Mouse (Mus musculus): Measurements from ENCODE around the gene Srp68. TPM values are rescaled to one million over a fixed set of nuclear protein-coding genes. Genes with fewer than 3 reads are reported as not detected.
A peak's percentile ranks its signal among the peaks of the same experiment; 100 is the strongest.
"Not testable (repeated sequence)": the region's sequence is repeated elsewhere in the genome, so short reads cannot be mapped to it uniquely, and the experiment has no call there.

Gene Srp68
- total RNA-seq, 2 experiments from 2014 or later: 54.4 to 55.6 TPM

GRCm38 (mm10) chr11:116285770-116286191, 11.8 kb upstream of the Srp68 start:
- intact Hi-C loops (cut with DNase I): no loop called here
- DNase-seq: peak; percentile 45 to 66

DNA sequence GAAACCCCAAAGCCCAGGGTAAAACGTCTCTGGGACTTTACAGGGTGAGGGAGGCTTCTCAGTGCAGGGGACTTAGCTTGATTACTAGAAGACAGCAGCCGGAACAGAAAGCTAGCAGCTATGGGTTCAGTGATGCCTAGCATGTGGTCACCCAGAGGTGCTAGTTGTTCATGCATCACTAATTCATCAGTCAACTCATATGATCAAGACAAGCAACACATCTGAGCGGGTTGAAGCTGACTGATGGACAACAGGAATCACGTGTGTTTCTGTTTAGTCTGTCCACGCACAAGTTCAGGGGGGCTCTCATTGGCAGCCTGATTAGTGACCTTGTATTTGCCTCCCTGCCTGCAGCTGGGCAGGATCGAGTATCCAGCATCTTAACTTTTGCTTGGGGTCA, 10.0 kb upstream of the Srp68 start:
- DNase-seq: no peak
- intact Hi-C loops (cut with DNase I): no loop called here

DNA sequence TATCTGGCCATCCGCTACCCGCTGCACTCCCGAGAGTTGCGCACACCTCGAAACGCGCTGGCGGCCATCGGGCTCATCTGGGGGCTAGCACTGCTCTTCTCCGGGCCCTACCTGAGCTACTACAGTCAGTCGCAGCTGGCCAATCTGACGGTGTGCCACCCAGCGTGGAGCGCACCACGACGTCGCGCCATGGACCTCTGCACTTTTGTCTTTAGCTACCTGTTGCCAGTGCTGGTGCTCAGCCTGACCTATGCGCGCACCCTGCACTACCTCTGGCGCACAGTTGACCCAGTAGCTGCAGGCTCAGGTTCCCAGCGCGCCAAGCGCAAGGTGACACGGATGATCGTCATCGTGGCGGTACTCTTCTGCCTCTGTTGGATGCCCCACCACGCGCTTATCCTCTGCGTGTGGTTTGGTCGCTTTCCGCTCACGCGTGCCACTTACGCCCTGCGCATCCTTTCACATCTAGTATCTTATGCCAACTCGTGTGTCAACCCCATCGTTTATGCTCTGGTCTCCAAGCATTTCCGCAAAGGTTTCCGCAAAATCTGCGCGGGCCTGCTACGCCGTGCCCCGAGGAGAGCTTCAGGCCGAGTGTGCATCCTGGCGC, 9.0 kb upstream of the Srp68 start:
- DNase-seq: no peak
- intact Hi-C loops (cut with DNase I): no loop called here

GRCm38 (mm10) chr11:116282089-116282488, 8.1 kb upstream of the Srp68 start:
- intact Hi-C loops (cut with DNase I): no loop called here
- no peak for DNase-seq

DNA sequence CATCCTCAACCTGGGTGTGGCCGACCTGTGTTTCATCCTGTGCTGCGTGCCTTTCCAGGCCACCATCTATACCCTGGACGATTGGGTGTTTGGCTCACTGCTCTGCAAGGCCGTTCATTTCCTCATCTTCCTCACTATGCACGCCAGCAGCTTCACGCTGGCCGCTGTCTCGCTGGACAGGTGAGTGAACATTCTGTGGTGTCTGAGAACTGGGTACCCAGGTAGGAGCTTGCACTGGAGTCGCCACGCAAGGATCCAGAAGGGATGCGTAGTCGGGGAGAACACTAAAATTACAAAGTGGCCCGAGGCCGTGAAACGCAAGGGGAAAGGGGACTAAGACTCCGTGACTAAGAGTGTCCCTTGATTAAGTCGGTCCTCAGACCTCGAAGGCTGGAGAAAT, 7.7 kb upstream of the Srp68 start:
- DNase-seq: no peak
- intact Hi-C loops (cut with DNase I): no loop called here

DNA sequence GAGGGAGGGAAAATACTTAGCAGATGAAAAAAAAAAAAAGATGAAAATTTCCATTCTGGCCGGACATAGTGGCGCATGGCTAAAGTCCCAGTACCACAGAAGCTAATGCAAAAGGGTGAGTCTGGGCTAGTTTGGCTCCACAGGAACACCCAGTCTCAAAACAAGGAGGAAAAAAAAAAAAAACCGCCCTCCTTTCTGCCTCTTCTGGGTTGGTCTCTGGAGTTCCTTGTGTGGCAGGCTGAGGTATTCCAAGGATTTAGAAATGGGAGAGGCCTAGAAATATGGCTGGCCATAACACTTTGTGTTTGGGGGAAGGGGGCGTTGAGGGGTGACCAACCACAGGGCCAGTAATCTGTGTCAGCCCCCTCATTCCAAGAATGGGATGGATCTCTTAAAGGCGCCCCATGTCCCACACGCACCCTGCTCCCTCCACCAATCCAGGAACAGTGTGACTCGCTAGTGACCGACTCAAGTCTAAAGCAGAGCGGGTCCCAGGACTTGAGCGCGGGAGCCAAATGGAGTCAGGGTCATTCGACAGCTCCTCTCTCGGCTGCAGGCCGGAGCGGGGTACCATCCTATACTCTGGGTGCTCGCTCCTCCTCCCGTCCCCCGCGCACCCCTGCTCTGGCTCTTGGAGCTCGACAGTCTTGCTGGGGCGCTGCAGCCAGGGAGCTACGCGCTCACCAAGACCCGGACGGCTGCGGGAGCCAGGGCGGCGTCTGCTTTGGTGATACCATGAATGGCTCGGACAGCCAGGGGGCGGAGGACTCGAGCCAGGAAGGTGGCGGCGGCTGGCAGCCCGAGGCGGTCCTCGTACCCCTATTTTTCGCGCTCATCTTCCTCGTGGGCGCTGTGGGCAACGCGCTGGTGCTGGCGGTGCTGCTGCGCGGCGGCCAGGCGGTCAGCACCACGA, 7.0 kb upstream of the Srp68 start, which contains the start of gene Galr2:
TSS of gene Galr2 (plus strand) at position 189 of the 913 bp plus-strand sequence.
- no peak for DNase-seq

DNA sequence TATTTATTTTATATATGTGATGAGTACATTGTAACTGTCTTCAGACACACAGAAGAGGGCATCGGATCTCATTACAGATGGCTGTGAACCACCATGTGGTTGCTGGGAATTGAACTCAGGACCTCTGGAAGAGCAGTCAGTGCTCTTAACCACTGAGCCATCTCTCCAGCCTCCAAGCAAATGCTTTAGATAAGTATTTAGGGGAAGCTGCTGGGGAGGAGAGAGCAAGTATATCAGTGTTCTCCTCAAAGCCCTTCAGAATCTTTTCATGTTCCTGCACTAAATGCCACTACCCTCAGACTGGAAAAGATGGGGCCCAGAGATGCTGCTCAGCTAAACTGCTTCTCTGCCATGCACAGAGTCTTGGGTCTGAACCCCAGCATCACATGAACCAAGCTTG, 3.2 kb upstream of the Srp68 start:
- intact Hi-C loops (cut with DNase I); DNase-seq: not testable (repeated sequence)

More for the DNA sequence above, 7.0 kb upstream of the Srp68 start, which contains the start of gene Galr2:
- intact Hi-C loops (cut with DNase I): no loop called here

DNA sequence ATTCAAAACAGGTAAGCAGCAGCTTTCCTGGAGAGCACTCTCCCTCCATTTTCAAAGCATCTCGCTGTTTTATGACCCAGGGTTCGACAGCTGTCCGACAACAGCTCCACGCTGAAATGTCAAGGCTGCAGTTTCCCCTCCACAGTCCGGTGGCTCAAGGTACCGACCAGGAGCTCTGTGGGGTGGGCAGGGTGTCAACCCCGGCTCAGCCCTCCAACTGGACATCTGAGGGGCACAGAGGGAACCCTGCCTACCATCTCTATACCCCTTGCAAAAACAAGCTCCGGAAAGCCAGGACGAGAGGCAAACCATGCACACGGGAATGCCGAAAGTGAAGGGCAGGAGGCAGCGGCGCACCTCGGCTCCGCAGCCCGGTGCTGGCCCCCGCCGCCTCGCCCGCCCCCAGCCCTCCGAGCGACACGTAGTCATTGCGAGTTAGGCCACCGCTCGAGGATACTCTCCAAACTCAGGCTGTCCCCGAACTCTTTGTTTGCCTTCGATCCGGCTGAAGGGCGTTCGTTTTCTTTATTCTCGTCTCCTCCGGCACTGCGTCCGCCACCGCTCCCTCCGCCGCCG, 460 bp downstream of the Srp68 start:
- no peak for DNase-seq
- intact Hi-C loops (cut with DNase I): no loop called here

- DNase-seq: no peak
- intact Hi-C loops (cut with DNase I): no loop called here
Observed at GRCm38 (mm10) chr11:116272589-116273468, 1.2 kb downstream of the Srp68 start.

DNA sequence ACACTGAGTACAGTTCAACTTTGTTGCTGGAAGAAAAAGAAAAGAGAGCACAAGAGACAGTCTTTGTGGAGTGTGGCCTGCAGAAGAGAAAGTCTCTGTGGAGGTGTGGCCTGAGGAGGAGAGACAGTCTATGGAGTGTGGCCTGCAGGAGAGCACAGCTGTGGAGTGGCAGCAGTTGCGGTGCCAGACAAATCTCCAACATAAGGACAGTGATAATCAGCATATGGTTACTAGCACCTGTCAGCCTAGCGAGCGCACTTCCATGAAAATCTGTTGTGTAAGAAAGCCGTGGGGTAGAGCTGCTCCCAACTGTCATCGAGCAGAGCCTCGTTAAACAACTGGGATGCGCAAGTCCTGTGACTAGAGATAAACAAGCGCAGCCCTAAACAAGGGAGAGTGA, 4.5 kb downstream of the Srp68 start:
- no peak for DNase-seq
- intact Hi-C loops (cut with DNase I): no loop called here

DNA sequence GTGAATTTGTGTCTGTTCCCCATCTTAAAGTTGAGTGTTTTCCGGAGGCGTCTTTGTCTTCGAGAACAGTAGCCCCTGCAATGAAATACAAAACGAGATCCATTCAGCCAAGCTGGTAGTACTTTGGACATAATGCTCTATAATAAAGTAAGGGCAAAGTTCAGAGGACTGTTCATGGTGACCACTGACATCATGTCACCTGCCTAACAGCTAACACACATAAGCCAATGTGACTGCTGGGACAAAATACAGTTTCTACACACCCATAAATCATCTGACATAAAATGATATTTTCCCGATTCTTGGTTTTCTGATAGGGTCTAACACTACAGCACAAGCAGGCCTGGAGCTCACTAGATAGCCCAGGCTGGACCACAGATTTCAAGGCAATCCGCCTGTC, 5.7 kb downstream of the Srp68 start:
- intact Hi-C loops (cut with DNase I): no loop called here
- DNase-seq: no peak

GRCm38 (mm10) chr11:116267637-116268036, 6.4 kb downstream of the Srp68 start:
- DNase-seq: no peak
- intact Hi-C loops (cut with DNase I): no loop called here

DNA sequence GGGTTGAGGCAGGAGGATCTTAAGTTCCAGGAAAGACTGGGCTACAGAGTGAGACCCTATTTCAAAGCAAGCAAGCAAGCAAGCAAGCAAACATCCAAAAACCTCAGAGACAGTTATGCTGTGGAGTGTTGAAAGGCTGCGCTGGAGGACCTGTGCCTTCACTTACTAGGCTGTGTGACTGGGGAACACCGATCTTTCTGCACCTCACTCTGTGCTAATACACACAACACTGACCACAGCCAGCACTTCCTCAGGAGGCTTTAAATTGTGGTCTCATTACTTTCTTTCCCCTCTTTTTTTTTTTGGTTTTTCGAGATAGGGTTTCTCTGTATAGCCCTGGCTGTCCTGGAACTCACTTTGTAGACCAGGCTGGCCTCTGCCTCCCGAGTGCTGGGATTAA, 8.2 kb downstream of the Srp68 start:
- intact Hi-C loops (cut with DNase I): no loop called here
- no peak for DNase-seq

DNA sequence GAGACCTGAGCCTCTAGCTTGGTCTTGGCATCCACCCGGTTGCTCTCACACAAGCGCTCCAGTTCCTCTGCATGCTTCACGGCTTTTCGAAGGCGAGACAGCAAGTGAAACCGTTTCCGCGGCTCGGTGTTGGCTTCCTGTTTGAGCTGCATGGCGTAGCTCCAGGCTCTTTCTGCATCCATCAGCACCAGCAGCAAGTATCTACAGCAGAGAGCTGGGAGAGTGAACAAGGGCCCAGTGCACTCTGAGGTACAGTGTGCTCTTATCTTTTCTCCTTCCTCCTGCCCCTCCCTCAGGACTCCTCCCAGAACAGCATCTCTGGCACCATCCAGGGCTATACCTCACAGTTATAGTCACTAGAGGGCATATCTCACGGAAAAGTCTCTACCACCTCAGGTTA, 8.7 kb downstream of the Srp68 start:
- intact Hi-C loops (cut with DNase I): no loop called here
- DNase-seq: no peak

DNA sequence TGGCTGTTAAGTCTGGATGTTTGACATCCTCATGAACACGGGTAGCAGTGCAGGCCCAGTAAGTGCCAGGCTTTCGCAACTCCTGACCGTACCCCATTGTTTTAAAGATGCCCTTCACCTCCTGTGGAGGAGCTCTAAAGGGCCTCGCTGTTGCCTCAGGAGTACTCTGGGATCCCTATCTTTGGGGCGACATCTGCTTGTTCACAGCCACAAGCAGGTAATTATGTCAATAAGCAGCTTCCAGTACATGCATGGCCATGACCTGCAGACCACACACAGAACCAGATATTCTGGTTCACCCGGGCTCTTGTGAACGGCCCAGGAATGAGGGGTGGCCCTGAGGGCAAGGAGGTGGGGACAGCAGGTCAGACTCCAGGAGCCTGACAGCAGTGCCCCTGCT, 13.8 kb downstream of the Srp68 start:
- intact Hi-C loops (cut with DNase I): no loop called here
- no peak for DNase-seq

- intact Hi-C loops (cut with DNase I): no loop called here
- DNase-seq: no peak
Observed at GRCm38 (mm10) chr11:116259461-116259860, 14.6 kb downstream of the Srp68 start.

GRCm38 (mm10) chr11:116255982-116256675, 17.9 kb downstream of the Srp68 start:
- intact Hi-C loops (cut with DNase I): no loop called here
- DNase-seq: no peak

DNA sequence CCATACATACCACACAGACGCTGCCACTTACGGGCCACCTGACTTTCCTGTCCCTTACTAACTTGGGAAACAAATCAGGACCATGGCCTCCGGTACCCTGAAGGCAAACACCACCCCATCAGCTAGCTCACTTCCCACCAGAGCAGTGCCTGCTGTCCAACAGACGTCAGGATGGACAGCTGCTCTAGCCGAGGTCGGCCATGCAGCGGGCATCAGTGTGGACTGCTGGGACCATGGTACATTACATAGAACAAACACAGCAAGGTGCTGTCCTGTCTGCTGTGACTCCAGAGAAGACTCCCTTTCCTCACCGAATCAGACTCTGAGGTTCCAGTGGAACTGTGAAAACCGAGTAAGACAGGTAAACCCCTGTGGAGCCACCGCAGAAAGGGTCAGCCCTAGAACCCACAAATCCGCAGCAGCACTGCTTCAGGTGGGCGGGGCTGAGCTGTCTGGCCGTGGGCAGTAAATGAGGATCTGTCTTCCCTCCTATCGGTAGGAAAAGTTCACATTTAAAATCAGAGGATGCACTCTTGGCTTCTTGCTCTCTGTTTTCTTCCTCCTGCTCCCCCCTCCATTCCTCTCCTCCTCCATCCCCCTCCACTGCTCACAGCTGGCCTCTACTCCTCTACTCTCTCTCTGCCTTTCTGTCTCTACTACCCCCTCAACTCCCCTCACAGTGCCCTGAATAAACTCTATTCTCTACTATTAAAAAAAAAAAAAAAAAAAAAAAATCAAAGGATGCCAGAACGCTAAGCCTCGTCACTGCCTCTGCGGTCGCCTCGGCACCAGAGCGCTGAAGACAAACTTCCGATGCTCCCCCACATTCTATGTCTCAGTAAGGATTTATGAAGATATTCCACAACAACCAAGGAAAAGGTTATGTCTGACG, 18.7 kb downstream of the Srp68 start:
- no peak for DNase-seq
- intact Hi-C loops (cut with DNase I): no loop called here

- intact Hi-C loops (cut with DNase I): no loop called here
- DNase-seq: no peak
Observed at GRCm38 (mm10) chr11:116254627-116255026, 19.4 kb downstream of the Srp68 start.

Measured in heart, postnatal 14 days (tissue).